Mouse (Mus musculus) embryonic fibroblast, embryonic 13.5 days (primary cell): ENCODE data around the gene Gdpgp1. TPM values are rescaled to one million over a fixed set of nuclear protein-coding genes. Genes with fewer than 3 reads are reported as not detected.

Experiments used
- H3K27ac ChIP-seq: 2 replicates; pipeline ENCODE4 v1.5.1; 2012; ENCODE audit warnings: low read length, control low read depth, inconsistent platforms; ENCODE audit not compliant: insufficient read depth
- H3K4me1 ChIP-seq: 2 replicates; pipeline ENCODE4 v1.6.1; 2011; ENCODE audit warnings: low read length; ENCODE audit not compliant: control insufficient read depth, insufficient read depth
- H3K4me3 ChIP-seq: 2 replicates; pipeline ENCODE4 v1.5.1; 2011; ENCODE audit warnings: mild to moderate bottlenecking, control low read depth, low read length; ENCODE audit not compliant: insufficient read depth
- CTCF ChIP-seq: IDR thresholded peaks from 2 replicates; pipeline ENCODE4 v1.5.1; 2011; ENCODE audit warnings: mild to moderate bottlenecking, control low read depth, low read length, moderate library complexity, borderline replicate concordance; ENCODE audit not compliant: insufficient read depth
- POLR2A ChIP-seq: IDR thresholded peaks from 2 replicates; pipeline ENCODE4 v1.6.1; 2011; ENCODE audit warnings: low read depth, mild to moderate bottlenecking, control low read depth, low read length, moderate library complexity
- polyA plus RNA-seq: library from polyadenylated mRNA; stranded (reverse); fragments of >200 nt; gene quantifications from 2 replicates; pipeline ENCODE4 v1.2.4, GENCODE M21; 2011; ENCODE audit warnings: low read depth; ENCODE audit not compliant: missing spikeins, insufficient read length

Gdpgp1 gene
- polyA plus RNA-seq, 1 experiment = 1.8 TPM

DNA sequence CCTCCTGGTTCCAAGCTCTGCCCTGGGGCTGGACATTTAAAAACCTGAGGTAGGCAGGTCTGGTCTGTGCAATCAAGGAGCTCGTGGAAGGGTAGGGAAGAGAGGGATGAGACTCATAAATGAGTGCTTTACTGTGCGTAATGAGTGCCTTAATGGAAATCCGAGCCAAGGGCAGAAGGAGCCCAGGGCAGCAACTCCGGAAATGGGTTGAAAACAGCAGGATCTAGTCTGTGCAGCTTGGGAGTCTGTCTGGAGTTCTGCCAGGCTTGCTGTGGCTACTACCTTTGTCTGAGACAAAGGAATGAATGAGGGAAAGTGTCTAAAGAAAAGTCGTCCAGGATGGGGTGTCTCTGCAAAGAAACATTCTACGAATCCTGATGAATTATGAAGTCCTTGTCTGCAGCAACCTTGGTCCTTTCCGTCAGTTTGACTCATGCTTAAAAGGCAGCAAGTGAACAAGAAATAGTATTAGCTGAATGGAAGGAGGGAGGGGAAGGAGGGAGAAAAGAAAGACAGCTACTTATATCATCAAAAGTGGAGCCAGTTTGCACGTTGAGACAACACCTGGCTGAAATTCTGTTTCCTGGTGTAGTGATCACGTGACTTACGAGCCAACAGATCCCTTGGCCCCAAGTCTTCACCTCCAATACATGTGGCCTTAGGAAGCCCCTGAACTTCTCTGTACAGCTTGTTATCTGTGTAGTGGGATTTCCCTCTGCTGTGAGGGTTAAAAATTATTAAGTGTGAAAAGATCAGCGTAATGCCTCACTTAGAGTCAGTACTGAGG lies 43.3 kb upstream of the Gdpgp1 start:
- 0 out of 2 replicates have a peak, but pooled peaks cover 2% of the 10 kb centered on the region for H3K4me1 ChIP-seq
- H3K4me3 ChIP-seq = no peak overlapping the region
- H3K27ac ChIP-seq = no peak overlapping the region
- TF ChIP-seq POLR2A = no peak
- TF ChIP-seq CTCF = no peak

GRCm38 (mm10) chr7:80191455-80191854 lies 41.2 kb upstream of the Gdpgp1 start:
- Histone ChIP-seq H3K27ac (no peak overlapping the region), H3K4me3 (no peak overlapping the region), H3K4me1 (0 out of 2 replicates have a peak, but pooled peaks cover 2% of the 10 kb centered on the region)
- TF ChIP-seq POLR2A = no peak

- no peak for TF ChIP-seq CTCF
- no peak for TF ChIP-seq POLR2A
- H3K4me1 ChIP-seq = 0 out of 2 replicates have a peak, but pooled peaks cover 2% of the 10 kb centered on the region
- no peak overlapping the region for H3K4me3 ChIP-seq
- no peak overlapping the region for H3K27ac ChIP-seq
Observed at GRCm38 (mm10) chr7:80192226-80193061, 40.2 kb upstream of the Gdpgp1 start.

GRCm38 (mm10) chr7:80193941-80194739 lies 38.5 kb upstream of the Gdpgp1 start:
- TF ChIP-seq POLR2A = no peak
- no peak for TF ChIP-seq CTCF
- Histone ChIP-seq H3K4me3 (no peak overlapping the region), H3K4me1 (0 out of 2 replicates have a peak, but pooled peaks cover 2% of the 10 kb centered on the region), H3K27ac (no peak overlapping the region)

DNA sequence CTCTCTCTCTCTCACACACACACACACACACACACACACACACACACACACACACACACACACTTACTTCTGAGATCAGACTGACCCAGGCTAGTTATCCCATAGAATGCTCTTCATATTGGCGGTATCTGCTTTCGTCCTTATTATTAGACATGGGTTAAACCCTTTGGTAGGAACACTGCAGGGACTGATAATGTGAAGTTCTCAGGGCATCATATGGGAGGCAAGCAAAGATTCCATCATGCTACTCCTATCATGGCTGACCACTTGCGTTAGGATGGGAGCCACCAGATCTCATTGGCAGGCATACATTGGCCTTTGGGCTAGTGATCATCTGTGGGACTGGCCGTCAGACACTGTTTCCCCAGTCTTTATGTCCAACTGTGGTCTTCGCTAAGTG lies 37.5 kb upstream of the Gdpgp1 start:
- no peak for TF ChIP-seq POLR2A
- no peak for TF ChIP-seq CTCF
- H3K27ac ChIP-seq = no peak overlapping the region
- peaks cover 2% of the 10 kb centered on the region; the same call in 1 of the 2 replicates for H3K4me1 ChIP-seq
- H3K4me3 ChIP-seq = no peak overlapping the region

- H3K27ac ChIP-seq = no peak overlapping the region
- no peak for TF ChIP-seq CTCF
- no peak for TF ChIP-seq POLR2A
- peaks cover 2% of the 10 kb centered on the region; the same call in 1 of the 2 replicates for H3K4me1 ChIP-seq
- no peak overlapping the region for H3K4me3 ChIP-seq
Observed at GRCm38 (mm10) chr7:80195576-80196263, 36.9 kb upstream of the Gdpgp1 start.

DNA sequence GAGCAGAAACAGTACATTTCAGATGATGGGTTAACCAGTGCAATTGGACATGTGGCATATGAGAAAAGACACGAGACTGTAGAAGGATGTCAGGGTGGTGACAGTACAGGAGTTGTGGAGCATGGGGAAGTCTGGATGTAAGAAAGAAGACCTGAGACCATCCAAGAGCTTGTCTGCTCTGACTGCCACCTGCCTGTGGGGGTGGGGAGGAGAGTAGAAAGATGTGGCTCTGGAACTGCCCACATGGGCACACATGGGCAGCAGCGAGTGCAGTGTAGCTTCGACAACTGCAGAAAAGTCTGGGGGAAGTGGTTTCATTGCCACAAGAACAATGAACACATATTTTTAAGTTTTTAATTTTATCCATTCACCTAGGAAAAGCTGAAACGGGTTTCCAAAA lies 35.3 kb upstream of the Gdpgp1 start:
- no peak overlapping the region; the same call in 1 of the 2 replicates for H3K27ac ChIP-seq
- peaks cover 2% of the 10 kb centered on the region; the same call in 1 of the 2 replicates for H3K4me1 ChIP-seq
- TF ChIP-seq CTCF (no peak), POLR2A (no peak)
- no peak overlapping the region for H3K4me3 ChIP-seq

DNA sequence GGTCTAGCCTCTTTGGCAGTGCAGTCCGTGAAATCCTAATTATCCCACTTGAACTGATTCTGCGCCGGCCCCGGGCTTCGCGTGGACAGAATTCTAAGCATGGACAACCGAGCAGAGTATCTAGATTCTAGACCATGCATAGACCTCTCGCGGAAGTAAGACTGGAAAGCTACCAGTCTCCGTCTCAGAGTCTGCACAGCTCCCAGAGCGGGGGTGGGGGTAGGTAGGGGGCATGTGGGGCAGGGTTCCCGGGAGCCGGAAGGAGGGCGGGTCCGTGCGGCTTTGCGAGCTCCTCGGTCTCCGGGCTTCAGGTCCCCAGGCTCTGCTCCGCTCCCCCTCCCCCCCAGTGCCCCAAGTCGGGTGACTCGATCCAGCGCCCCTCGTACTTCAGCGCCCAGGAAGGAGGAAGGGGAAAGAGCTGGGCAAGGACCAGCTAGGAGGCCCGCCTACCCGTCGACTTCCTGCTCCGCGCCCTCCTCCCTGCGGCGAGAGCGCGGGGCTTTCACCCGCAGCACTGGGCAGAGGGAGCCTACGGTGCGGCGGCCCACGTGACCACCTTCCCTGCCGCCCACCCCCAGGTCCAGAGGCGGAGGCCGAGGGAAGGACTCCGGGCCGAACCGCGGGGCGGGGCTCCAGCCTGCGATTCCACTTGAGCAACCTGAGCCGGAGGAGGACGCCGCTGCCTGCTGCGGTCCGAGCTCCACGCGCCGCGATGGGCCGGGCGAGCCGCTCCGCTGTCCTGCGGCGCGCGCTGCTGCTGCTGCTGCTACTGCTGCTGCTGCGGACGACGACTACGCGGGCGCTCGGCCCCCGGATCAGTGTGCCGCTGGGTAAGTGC lies 34.5 kb upstream of the Gdpgp1 start:
- Histone ChIP-seq H3K4me3 (peak overlapping the region; percentile 66), H3K27ac (peak overlapping the region; percentile 51), H3K4me1 (no peaks in the 10 kb centered on the region; the same call in 1 of the 2 replicates)
- TF ChIP-seq CTCF = no peak
- peak; percentile 79 for TF ChIP-seq POLR2A
